Mouse (Mus musculus): ENCODE data around the gene Arhgap31. TPM values are rescaled to one million over a fixed set of nuclear protein-coding genes. Genes with fewer than 3 reads are reported as not detected.

The Arhgap31 gene
- polyA plus RNA-seq, 1 experiment from 2014 or later = 19.9 TPM

- Histone ChIP-seq H3K27me3 (no peaks in the 10 kb centered on the region), H3K9me3 (no peaks in the 10 kb centered on the region), H3K27ac (no peak overlapping the region), H3K4me3 (no peak overlapping the region), H3K4me1 (peaks cover 10% of the 10 kb centered on the region), H3K36me3 (peaks cover 6% of the 10 kb centered on the region; the same call in 1 of the 2 replicates), H3K4me2 (no peak overlapping the region), H3K9ac (no peak overlapping the region)
- 56% methylated on average over 6 of the region's 6 CpGs for WGBS
- ATAC-seq (ENCODE audit: borderline replicate concordance, extremely low read depth, low FRiP score, low TSS enrichment) = no peak
Observed at GRCm38 (mm10) chr16:38750803-38751202, 37.7 kb upstream of the Arhgap31 start.

GRCm38 (mm10) chr16:38743941-38744673 lies 31.0 kb upstream of the Arhgap31 start:
- Histone ChIP-seq H3K36me3 (no peaks in the 10 kb centered on the region), H3K27ac (no peak overlapping the region), H3K4me2 (no peak overlapping the region), H3K9me3 (no peaks in the 10 kb centered on the region), H3K9ac (no peak overlapping the region), H3K4me1 (peaks cover 11% of the 10 kb centered on the region), H3K27me3 (no peaks in the 10 kb centered on the region), H3K4me3 (no peak overlapping the region)
- no peak for ATAC-seq (ENCODE audit: borderline replicate concordance, extremely low read depth, low FRiP score, low TSS enrichment)
- 82% methylated on average over 10 of the region's 10 CpGs for WGBS

- H3K9me3 ChIP-seq = no peaks in the 10 kb centered on the region
- peak overlapping the region; percentile 78 for H3K4me2 ChIP-seq
- peaks cover 11% of the 10 kb centered on the region for H3K4me1 ChIP-seq
- WGBS = under 1% methylated on average over 13 of the region's 13 CpGs
- no peaks in the 10 kb centered on the region for H3K27me3 ChIP-seq
- peak overlapping the region; percentile 79 for H3K27ac ChIP-seq
- peak overlapping the region; percentile 90 for H3K4me3 ChIP-seq
- H3K9ac ChIP-seq = peak overlapping the region; percentile 87
- ATAC-seq (ENCODE audit: borderline replicate concordance, extremely low read depth, low FRiP score, low TSS enrichment) = peak; percentile 29; the same call in 1 of the 2 replicates
- H3K36me3 ChIP-seq = no peaks in the 10 kb centered on the region
Observed at GRCm38 (mm10) chr16:38742659-38743131, 29.6 kb upstream of the Arhgap31 start.

- Histone ChIP-seq H3K4me3 (peak within 1 kb of the TSS; percentile 90), H3K9ac (peak within 1 kb of the TSS; percentile 87), H3K4me1 (peaks cover 11% of the 10 kb centered on the region), H3K27me3 (no peaks in the 10 kb centered on the region), H3K36me3 (no peaks in the 10 kb centered on the region), H3K9me3 (no peaks in the 10 kb centered on the region), H3K27ac (peak within 1 kb of the TSS; percentile 79), H3K4me2 (peak within 1 kb of the TSS; percentile 78)
- WGBS = 1% methylated on average over 62 of the region's 69 CpGs
- ATAC-seq (ENCODE audit: borderline replicate concordance, extremely low read depth, low FRiP score, low TSS enrichment) = peak; percentile 95
Observed at GRCm38 (mm10) chr16:38742113-38742658, 29.1 kb upstream of the Arhgap31 start, which contains the start of gene B4galt4. Gene B4galt4 (plus strand): TSS chr16:38742264.

- Histone ChIP-seq H3K36me3 (no peaks in the 10 kb centered on the region), H3K4me3 (peak overlapping the region; percentile 90), H3K9me3 (no peaks in the 10 kb centered on the region), H3K9ac (no peak overlapping the region; the same call in 1 of the 2 replicates), H3K27ac (no peak overlapping the region), H3K4me2 (peak overlapping the region; percentile 78), H3K4me1 (peaks cover 11% of the 10 kb centered on the region), H3K27me3 (no peaks in the 10 kb centered on the region)
- 75% methylated on average over 13 of the region's 13 CpGs for WGBS
- no peak for ATAC-seq (ENCODE audit: borderline replicate concordance, extremely low read depth, low FRiP score, low TSS enrichment)
Observed at GRCm38 (mm10) chr16:38741204-38741903, 28.3 kb upstream of the Arhgap31 start.

GRCm38 (mm10) chr16:38730921-38731320 lies 17.8 kb upstream of the Arhgap31 start:
- Histone ChIP-seq H3K4me2 (peak overlapping the region; percentile 64; the same call in 1 of the 2 replicates), H3K4me1 (peaks cover 8% of the 10 kb centered on the region; the same call in 1 of the 2 replicates), H3K36me3 (no peaks in the 10 kb centered on the region), H3K9me3 (no peaks in the 10 kb centered on the region), H3K9ac (no peak overlapping the region), H3K27me3 (no peaks in the 10 kb centered on the region), H3K4me3 (no peak overlapping the region), H3K27ac (no peak overlapping the region)
- 37% methylated on average over 8 of the region's 8 CpGs for WGBS
- no peak for ATAC-seq (ENCODE audit: borderline replicate concordance, extremely low read depth, low FRiP score, low TSS enrichment)

GRCm38 (mm10) chr16:38729610-38730288 lies 16.7 kb upstream of the Arhgap31 start:
- Histone ChIP-seq H3K4me2 (peak overlapping the region; percentile 64), H3K4me1 (peaks cover 8% of the 10 kb centered on the region; the same call in 1 of the 2 replicates), H3K27me3 (no peaks in the 10 kb centered on the region), H3K27ac (peak overlapping the region; percentile 64), H3K4me3 (peak overlapping the region; percentile 26), H3K36me3 (no peaks in the 10 kb centered on the region), H3K9ac (peak overlapping the region; percentile 19; the same call in 1 of the 2 replicates), H3K9me3 (no peaks in the 10 kb centered on the region)
- 23% methylated on average over 15 of the region's 15 CpGs for WGBS
- peak; percentile 85; the same call in 1 of the 2 replicates for ATAC-seq (ENCODE audit: borderline replicate concordance, extremely low read depth, low FRiP score, low TSS enrichment)

GRCm38 (mm10) chr16:38729139-38729538 lies 16.1 kb upstream of the Arhgap31 start:
- no peaks in the 10 kb centered on the region for H3K27me3 ChIP-seq
- no peaks in the 10 kb centered on the region for H3K36me3 ChIP-seq
- no peaks in the 10 kb centered on the region for H3K9me3 ChIP-seq
- no peak overlapping the region for H3K9ac ChIP-seq
- H3K4me1 ChIP-seq = peaks cover 8% of the 10 kb centered on the region; the same call in 1 of the 2 replicates
- H3K4me3 ChIP-seq = no peak overlapping the region
- H3K27ac ChIP-seq = no peak overlapping the region
- peak overlapping the region; percentile 64; the same call in 1 of the 2 replicates for H3K4me2 ChIP-seq
- ATAC-seq (ENCODE audit: borderline replicate concordance, extremely low read depth, low FRiP score, low TSS enrichment) = peak; percentile 52; the same call in 1 of the 2 replicates
- 73% methylated on average over 6 of the region's 6 CpGs for WGBS

GRCm38 (mm10) chr16:38728576-38729132 lies 15.6 kb upstream of the Arhgap31 start:
- no peaks in the 10 kb centered on the region for H3K9me3 ChIP-seq
- 89% methylated on average over 15 of the region's 15 CpGs for WGBS
- H3K4me3 ChIP-seq = no peak overlapping the region
- no peaks in the 10 kb centered on the region for H3K36me3 ChIP-seq
- H3K27me3 ChIP-seq = no peaks in the 10 kb centered on the region
- peaks cover 8% of the 10 kb centered on the region; the same call in 1 of the 2 replicates for H3K4me1 ChIP-seq
- ATAC-seq (ENCODE audit: borderline replicate concordance, extremely low read depth, low FRiP score, low TSS enrichment) = no peak
- no peak overlapping the region for H3K4me2 ChIP-seq
- H3K9ac ChIP-seq = no peak overlapping the region
- H3K27ac ChIP-seq = no peak overlapping the region

- Histone ChIP-seq H3K9ac (no peak overlapping the region), H3K27ac (peak overlapping the region; percentile 25; the same call in 1 of the 2 replicates), H3K4me1 (peaks cover 5% of the 10 kb centered on the region; the same call in 1 of the 2 replicates), H3K36me3 (no peaks in the 10 kb centered on the region), H3K4me2 (no peak overlapping the region), H3K27me3 (no peaks in the 10 kb centered on the region), H3K4me3 (no peak overlapping the region), H3K9me3 (no peaks in the 10 kb centered on the region)
- WGBS = 63% methylated on average over 13 of the region's 13 CpGs
- ATAC-seq (ENCODE audit: borderline replicate concordance, extremely low read depth, low FRiP score, low TSS enrichment) = no peak
Observed at GRCm38 (mm10) chr16:38724974-38725373, 11.9 kb upstream of the Arhgap31 start.

GRCm38 (mm10) chr16:38724256-38724655 lies 11.2 kb upstream of the Arhgap31 start:
- peak overlapping the region; percentile 25; the same call in 1 of the 2 replicates for H3K27ac ChIP-seq
- WGBS = 66% methylated on average over 8 of the region's 8 CpGs
- peaks cover 2% of the 10 kb centered on the region; the same call in 1 of the 2 replicates for H3K4me1 ChIP-seq
- H3K27me3 ChIP-seq = no peaks in the 10 kb centered on the region
- H3K9me3 ChIP-seq = no peaks in the 10 kb centered on the region
- no peak overlapping the region for H3K9ac ChIP-seq
- no peak overlapping the region for H3K4me3 ChIP-seq
- no peaks in the 10 kb centered on the region for H3K36me3 ChIP-seq
- ATAC-seq (ENCODE audit: borderline replicate concordance, extremely low read depth, low FRiP score, low TSS enrichment) = no peak
- 0 out of 2 replicates have a peak overlapping the region, but pooled peaks have one; percentile 14 for H3K4me2 ChIP-seq
